Mouse (Mus musculus): ENCODE results near the gene Mtfr2. TPM values are rescaled to one million over a fixed set of nuclear protein-coding genes. Genes with fewer than 3 reads are reported as not detected.

The Mtfr2 gene
- total RNA-seq, 1 experiment = 19.6 TPM

DNA sequence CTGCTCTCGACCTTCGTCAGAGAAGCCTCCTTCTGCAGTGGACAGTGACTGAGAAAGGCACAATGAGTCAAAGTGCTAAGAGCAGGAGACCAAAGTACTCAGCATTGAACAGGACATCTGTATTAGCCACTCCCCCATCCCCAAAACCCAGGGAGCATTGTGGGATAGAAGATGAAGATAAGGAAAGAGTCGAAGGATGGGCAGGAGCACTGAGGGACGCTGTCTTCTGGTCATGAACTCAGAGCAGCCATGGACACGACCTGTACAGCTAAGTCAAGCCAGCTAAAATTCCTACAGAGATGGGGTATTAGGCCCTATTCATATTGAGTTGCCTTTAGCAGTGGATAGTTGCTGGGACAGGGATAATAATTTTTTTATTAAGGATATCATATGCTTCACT, 55.4 kb downstream of the Mtfr2 start:
- TF ChIP-seq ZNF384 (IDR thresholded peaks at IDR 0.05; ENCODE audit: low read depth, low read length) (no peak), CHD2 (IDR thresholded peaks at IDR 0.05; ENCODE audit: low read depth, low read length) (no peak), ZC3H11A (IDR thresholded peaks at IDR 0.05; ENCODE audit: borderline replicate concordance, low read depth, low read length) (no peak)
- no peak overlapping the region for H3K27ac ChIP-seq (ENCODE audit: insufficient read depth, low read depth, low read length, poor library complexity, severe bottlenecking)
- H3K4me3 ChIP-seq (ENCODE audit: insufficient read depth in 1 of 2, low read depth in 1 of 2, low read length in 2 of 2, poor library complexity in 1 of 2, severe bottlenecking in 1 of 2) = no peak overlapping the region
- H3K36me3 ChIP-seq (ENCODE audit: control insufficient read depth, insufficient read depth, low read length, poor library complexity, severe bottlenecking) = no peaks in the 10 kb centered on the region
- H3K4me1 ChIP-seq (ENCODE audit: control insufficient read depth in 2 of 2, insufficient read depth in 2 of 2, low read length in 2 of 2, poor library complexity in 1 of 2) = peaks cover 0 to 3% of the 10 kb centered on the region in 2 experiments; a peak in 1 of 4 replicates
- in situ Hi-C loops (cut with MboI; ENCODE audit: low sequenced_read_pairs in 2 of 2, unreplicated experiment in 2 of 2) = no loop called here
- no peak overlapping the region for H3K9ac ChIP-seq (ENCODE audit: insufficient read depth, low read depth, low read length, poor library complexity, severe bottlenecking)
- DNase-seq (ENCODE audit: low read depth, low spot score) = no peak
- no peaks in the 10 kb centered on the region for H3K9me3 ChIP-seq (ENCODE audit: control insufficient read depth, insufficient read depth, low read depth, low read length)

DNA sequence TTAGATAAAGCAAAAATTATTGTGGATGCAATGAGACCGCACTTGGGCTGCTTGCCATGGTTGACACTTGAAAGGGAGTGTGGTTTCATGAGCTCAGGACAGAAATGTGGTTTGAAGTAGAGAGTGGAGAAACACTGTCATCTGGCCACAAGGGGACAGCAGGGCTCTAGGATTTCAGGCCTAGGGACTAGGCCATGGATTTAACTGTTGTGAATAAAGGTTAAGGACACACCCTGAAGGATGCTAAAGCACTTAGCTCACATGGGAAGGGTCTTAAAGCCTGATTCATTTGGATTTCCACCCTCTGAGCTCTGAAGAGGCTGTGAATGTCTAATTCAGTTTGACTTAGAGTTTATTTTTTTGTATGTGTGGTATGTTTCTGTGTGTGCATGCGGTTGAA, 57.9 kb downstream of the Mtfr2 start:
- Histone ChIP-seq H3K9me3 (ENCODE audit: control insufficient read depth, insufficient read depth, low read depth, low read length) (no peaks in the 10 kb centered on the region), H3K27ac (ENCODE audit: insufficient read depth, low read depth, low read length, poor library complexity, severe bottlenecking) (no peak overlapping the region), H3K4me1 (ENCODE audit: control insufficient read depth in 2 of 2, insufficient read depth in 2 of 2, low read length in 2 of 2, poor library complexity in 1 of 2) (no peaks in the 10 kb centered on the region; a peak in 2 of 4 replicates), H3K9ac (ENCODE audit: insufficient read depth, low read depth, low read length, poor library complexity, severe bottlenecking) (no peak overlapping the region), H3K36me3 (ENCODE audit: control insufficient read depth, insufficient read depth, low read length, poor library complexity, severe bottlenecking) (no peaks in the 10 kb centered on the region), H3K4me3 (ENCODE audit: insufficient read depth in 1 of 2, low read depth in 1 of 2, low read length in 2 of 2, poor library complexity in 1 of 2, severe bottlenecking in 1 of 2) (no peak overlapping the region)
- in situ Hi-C loops (cut with MboI; ENCODE audit: low sequenced_read_pairs in 2 of 2, unreplicated experiment in 2 of 2) = no loop called here
- TF ChIP-seq CHD2 (IDR thresholded peaks at IDR 0.05; ENCODE audit: low read depth, low read length) (no peak), ZC3H11A (IDR thresholded peaks at IDR 0.05; ENCODE audit: borderline replicate concordance, low read depth, low read length) (peak; percentile 94)
- no peak for DNase-seq (ENCODE audit: low read depth, low spot score)

DNA sequence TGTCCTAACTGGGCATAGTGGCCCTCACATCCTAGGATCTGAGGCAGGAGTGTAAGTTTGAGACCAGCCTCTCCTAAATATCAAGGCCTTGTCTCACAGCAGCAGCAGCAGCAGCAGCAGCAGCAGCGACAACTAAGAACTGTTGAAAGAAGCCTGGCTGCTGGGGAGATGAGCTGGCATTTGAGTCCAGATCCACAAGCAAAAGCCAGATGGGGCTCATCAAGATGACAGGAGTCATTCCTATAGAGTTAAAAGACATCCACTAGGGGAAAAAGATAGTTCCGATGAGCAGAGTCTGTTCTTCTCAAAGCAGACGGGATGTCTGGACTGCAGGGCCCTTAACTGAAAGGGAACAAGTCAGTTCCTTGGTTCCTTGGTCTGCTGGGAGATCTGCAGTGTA, 60.8 kb downstream of the Mtfr2 start:
- no peak overlapping the region for H3K4me3 ChIP-seq (ENCODE audit: insufficient read depth in 1 of 2, low read depth in 1 of 2, low read length in 2 of 2, poor library complexity in 1 of 2, severe bottlenecking in 1 of 2)
- no peaks in the 10 kb centered on the region; a peak in 1 of 4 replicates for H3K4me1 ChIP-seq (ENCODE audit: control insufficient read depth in 2 of 2, insufficient read depth in 2 of 2, low read length in 2 of 2, poor library complexity in 1 of 2)
- H3K9me3 ChIP-seq (ENCODE audit: control insufficient read depth, insufficient read depth, low read depth, low read length) = no peaks in the 10 kb centered on the region
- no peak for DNase-seq (ENCODE audit: low read depth, low spot score)
- no peak overlapping the region for H3K27ac ChIP-seq (ENCODE audit: insufficient read depth, low read depth, low read length, poor library complexity, severe bottlenecking)
- no peaks in the 10 kb centered on the region for H3K36me3 ChIP-seq (ENCODE audit: control insufficient read depth, insufficient read depth, low read length, poor library complexity, severe bottlenecking)
- in situ Hi-C loops (cut with MboI; ENCODE audit: low sequenced_read_pairs in 2 of 2, unreplicated experiment in 2 of 2) = no loop called here
- TF ChIP-seq HCFC1 (IDR thresholded peaks at IDR 0.05; ENCODE audit: borderline replicate concordance, insufficient read depth, low read length) = no peak
- TF ChIP-seq ZC3H11A (IDR thresholded peaks at IDR 0.05; ENCODE audit: borderline replicate concordance, low read depth, low read length) = no peak
- no peak for TF ChIP-seq CHD2 (IDR thresholded peaks at IDR 0.05; ENCODE audit: low read depth, low read length)
- TF ChIP-seq ZNF384 (IDR thresholded peaks at IDR 0.05; ENCODE audit: low read depth, low read length) = no peak
- no peak for TF ChIP-seq MAFK (IDR thresholded peaks at IDR 0.05; ENCODE audit: insufficient read depth, low read depth, low read length)
- no peak overlapping the region for H3K9ac ChIP-seq (ENCODE audit: insufficient read depth, low read depth, low read length, poor library complexity, severe bottlenecking)

DNA sequence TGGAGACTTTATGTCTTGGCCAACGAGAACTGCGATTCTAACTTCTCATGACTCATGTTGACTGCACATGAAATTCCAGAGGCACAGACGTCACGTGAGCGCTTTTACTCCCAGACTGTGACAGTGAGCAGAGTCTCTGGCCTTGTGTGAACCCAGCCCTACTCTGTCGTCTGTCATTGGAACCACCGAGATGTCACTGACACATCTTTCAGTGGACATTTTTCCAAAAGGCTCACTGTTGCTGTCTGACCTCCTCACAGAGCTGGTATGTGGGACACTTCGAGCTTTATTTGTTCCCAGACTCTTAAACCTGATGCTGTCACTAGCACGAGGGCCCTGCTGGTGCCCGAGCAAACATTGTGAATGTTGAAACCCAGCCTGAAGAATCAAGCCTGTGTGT, 61.6 kb downstream of the Mtfr2 start:
- H3K4me3 ChIP-seq (ENCODE audit: insufficient read depth in 1 of 2, low read depth in 1 of 2, low read length in 2 of 2, poor library complexity in 1 of 2, severe bottlenecking in 1 of 2) = no peak overlapping the region
- DNase-seq (ENCODE audit: low read depth, low spot score) = no peak
- in situ Hi-C loops (cut with MboI; ENCODE audit: low sequenced_read_pairs in 2 of 2, unreplicated experiment in 2 of 2) = no loop called here

More for the DNA sequence above, 61.6 kb downstream of the Mtfr2 start:
- Histone ChIP-seq H3K9me3 (ENCODE audit: control insufficient read depth, insufficient read depth, low read depth, low read length) (no peaks in the 10 kb centered on the region), H3K27ac (ENCODE audit: insufficient read depth, low read depth, low read length, poor library complexity, severe bottlenecking) (no peak overlapping the region), H3K9ac (ENCODE audit: insufficient read depth, low read depth, low read length, poor library complexity, severe bottlenecking) (no peak overlapping the region), H3K4me1 (ENCODE audit: control insufficient read depth in 2 of 2, insufficient read depth in 2 of 2, low read length in 2 of 2, poor library complexity in 1 of 2) (no peaks in the 10 kb centered on the region; a peak in 1 of 4 replicates), H3K36me3 (ENCODE audit: control insufficient read depth, insufficient read depth, low read length, poor library complexity, severe bottlenecking) (no peaks in the 10 kb centered on the region)
- TF ChIP-seq MAFK (IDR thresholded peaks at IDR 0.05; ENCODE audit: insufficient read depth, low read depth, low read length) (no peak), ZC3H11A (IDR thresholded peaks at IDR 0.05; ENCODE audit: borderline replicate concordance, low read depth, low read length) (no peak), CHD2 (IDR thresholded peaks at IDR 0.05; ENCODE audit: low read depth, low read length) (no peak), ZNF384 (IDR thresholded peaks at IDR 0.05; ENCODE audit: low read depth, low read length) (no peak), HCFC1 (IDR thresholded peaks at IDR 0.05; ENCODE audit: borderline replicate concordance, insufficient read depth, low read length) (no peak)

Other genes with a start within 250 kb of the Mtfr2 start
- 35.2 and 49.6 TPM in 2 replicates for gene Map7, start 199.3 kb upstream of the Mtfr2 start, total RNA-seq (2012; rRNA removed)
- gene Bclaf1, start 35.3 kb upstream of the Mtfr2 start, total RNA-seq (2012; rRNA removed) = 133 and 174 TPM in 2 replicates

Measured in ES-E14 (cell line).